Mouse (Mus musculus) ES-E14 (cell line): ENCODE results near the gene Slc25a41. TPM values are rescaled to one million over a fixed set of nuclear protein-coding genes. Genes with fewer than 3 reads are reported as not detected.

Source experiments
- DNase-seq: peaks from one replicate; pipeline ENCODE4 v3.0.0-alpha.2; 2013; ENCODE audit warnings: low read depth, low spot score
- H3K27ac ChIP-seq: 2 replicates; pipeline ENCODE4 v1.5.1; 2012; ENCODE audit warnings: low read depth, mild to moderate bottlenecking, low read length, moderate library complexity, mixed read lengths; ENCODE audit not compliant: poor library complexity, insufficient read depth, severe bottlenecking
- H3K36me3 ChIP-seq: 2 replicates; pipeline ENCODE4 v1.6.1; 2012; ENCODE audit warnings: mild to moderate bottlenecking, low read length, moderate library complexity, mixed read lengths; ENCODE audit not compliant: control insufficient read depth, poor library complexity, insufficient read depth, severe bottlenecking
- H3K4me1 ChIP-seq, 2 experiments: fragments of 150-350 bp in 1 of 2; sonication (generic) in 1 of 2; 2 replicates each; pipeline ENCODE4 v1.6.1; 2012; ENCODE audit warnings: low read length in 2 of 2, mild to moderate bottlenecking in 1 of 2, mixed read lengths in 1 of 2; ENCODE audit not compliant: control insufficient read depth in 2 of 2, insufficient read depth in 2 of 2, poor library complexity in 1 of 2
- H3K4me3 ChIP-seq, 2 experiments: fragments of 150-350 bp in 1 of 2; sonication (generic) in 1 of 2; 2 replicates each; pipeline ENCODE4 v1.5.1; 2012; ENCODE audit warnings: low read length in 2 of 2, low read depth in 1 of 2, mild to moderate bottlenecking in 1 of 2, mixed read lengths in 1 of 2; ENCODE audit not compliant: insufficient read depth in 1 of 2, poor library complexity in 1 of 2, severe bottlenecking in 1 of 2
- H3K9ac ChIP-seq: 2 replicates; pipeline ENCODE4 v1.6.1; 2012; ENCODE audit warnings: low read depth, mild to moderate bottlenecking, low read length, mixed read lengths; ENCODE audit not compliant: poor library complexity, insufficient read depth, severe bottlenecking
- H3K9me3 ChIP-seq: fragments of 150-350 bp; sonication (generic); 2 replicates; pipeline ENCODE4 v1.6.1; 2012; ENCODE audit warnings: low read depth, mild to moderate bottlenecking, low read length; ENCODE audit not compliant: control insufficient read depth, insufficient read depth
- CHD2 ChIP-seq: IDR thresholded peaks from 2 replicates; pipeline ENCODE4 v1.6.1; 2014; ENCODE audit warnings: mild to moderate bottlenecking, low read depth, low read length, inconsistent platforms
- HCFC1 ChIP-seq: IDR thresholded peaks from 2 replicates; pipeline ENCODE4 v1.6.1; 2012; ENCODE audit warnings: low read length, inconsistent platforms, borderline replicate concordance; ENCODE audit not compliant: insufficient read depth
- MAFK ChIP-seq: IDR thresholded peaks from 2 replicates; pipeline ENCODE4 v1.6.1; 2014; ENCODE audit warnings: mild to moderate bottlenecking, low read depth, low read length, inconsistent platforms; ENCODE audit not compliant: insufficient read depth
- ZC3H11A ChIP-seq: IDR thresholded peaks from 2 replicates; pipeline ENCODE4 v1.6.1; 2012; ENCODE audit warnings: low read depth, mild to moderate bottlenecking, inconsistent platforms, low read length, borderline replicate concordance
- ZNF384 ChIP-seq: IDR thresholded peaks from 2 replicates; pipeline ENCODE4 v1.6.1; 2012; ENCODE audit warnings: low read depth, low read length, inconsistent platforms
- in situ Hi-C, 2 experiments: fragments of 600-800 bp; cut with MboI; formaldehyde crosslinking; loops; one replicate each; pipeline ENCODE4 v1.15.1; 2025; ENCODE audit warnings: low sequenced_read_pairs in 2 of 2, inconsistent platforms in 1 of 2; ENCODE audit not compliant: unreplicated experiment in 2 of 2
- total RNA-seq: library from RNA; depleted of rRNA; stranded (reverse); fragments of 300-350 nt; gene quantifications from 2 replicates; pipeline ENCODE4 v1.2.3, GENCODE M21; 2012

Gene Slc25a41
- total RNA-seq, 1 experiment: 0.40 TPM

GRCm38 (mm10) chr17:56996506-56996905 lies 44.9 kb downstream of the Slc25a41 start:
- Histone ChIP-seq H3K36me3 (peaks cover 54% of the 10 kb centered on the region), H3K4me1 (peaks cover 0 to 10% of the 10 kb centered on the region in 2 experiments; a peak in 1 of 4 replicates), H3K9me3 (no peaks in the 10 kb centered on the region), H3K4me3 (no peak overlapping the region), H3K9ac (no peak overlapping the region), H3K27ac (no peak overlapping the region)
- in situ Hi-C loops: no loop called here
- DNase-seq: no peak
- TF ChIP-seq CHD2 (no peak), ZC3H11A (no peak), MAFK (no peak), HCFC1 (no peak), ZNF384 (no peak)

GRCm38 (mm10) chr17:56995046-56995445 lies 46.4 kb downstream of the Slc25a41 start:
- H3K4me1 ChIP-seq: peaks cover 4 to 10% of the 10 kb centered on the region in 2 experiments; a peak in 2 of 4 replicates
- DNase-seq: no peak
- no peaks in the 10 kb centered on the region for H3K9me3 ChIP-seq
- peaks cover 56% of the 10 kb centered on the region for H3K36me3 ChIP-seq
- no peak overlapping the region for H3K4me3 ChIP-seq
- H3K9ac ChIP-seq: no peak overlapping the region
- TF ChIP-seq ZC3H11A (no peak), HCFC1 (no peak), CHD2 (no peak), MAFK (no peak), ZNF384 (no peak)
- in situ Hi-C loops: no loop called here
- no peak overlapping the region for H3K27ac ChIP-seq

- H3K4me3 ChIP-seq: peak overlapping the region; percentile 83 to 87
- peaks cover 4% of the 10 kb centered on the region in 2 experiments; a peak in 2 of 4 replicates for H3K4me1 ChIP-seq
- DNase-seq: no peak
- TF ChIP-seq ZC3H11A (no peak), HCFC1 (no peak), MAFK (no peak), ZNF384 (no peak), CHD2 (no peak)
- no peaks in the 10 kb centered on the region for H3K9me3 ChIP-seq
- H3K27ac ChIP-seq: no peak overlapping the region
- in situ Hi-C loops: no loop called here
- peak overlapping the region; percentile 56 for H3K9ac ChIP-seq
- H3K36me3 ChIP-seq: peaks cover 36% of the 10 kb centered on the region
These were observed 50.5 kb downstream of the Slc25a41 start for GRCm38 (mm10) chr17:56990966-56991365.

- Histone ChIP-seq H3K4me3 (peak within 1 kb of the TSS; percentile 83 to 87), H3K9ac (peak within 1 kb of the TSS; percentile 88), H3K4me1 (peaks cover 4% of the 10 kb centered on the region in 2 experiments; a peak in 2 of 4 replicates), H3K36me3 (peaks cover 32% of the 10 kb centered on the region), H3K9me3 (no peaks in the 10 kb centered on the region), H3K27ac (peak within 1 kb of the TSS; percentile 75)
- DNase-seq: peak; percentile 93
- in situ Hi-C loops: no loop called here
- TF ChIP-seq MAFK (no peak), ZC3H11A (no peak), ZNF384 (no peak), CHD2 (no peak), HCFC1 (peak; percentile 89)
These were observed 51.2 kb downstream of the Slc25a41 start, which contains the start of gene Clpp for GRCm38 (mm10) chr17:56990115-56990746. TSS of gene Clpp (plus strand) at chr17:56990305.
